Mouse (Mus musculus) ovary, adult 18-20 months (tissue): Measurements from ENCODE around the gene Rad51b.

Experiments
- DNase-seq: peaks from one replicate; pipeline ENCODE4 v3.0.0; 2022; ENCODE audit warnings: low spot score, mixed read lengths

The Rad51b gene

GRCm38 (mm10) chr12:79579018-79579585 lies 282.0 kb downstream of the Rad51b start:
- no peak for DNase-seq

- no peak for DNase-seq
Measured at GRCm38 (mm10) chr12:79579837-79580236, 282.8 kb downstream of the Rad51b start.

GRCm38 (mm10) chr12:79584556-79585307 lies 287.6 kb downstream of the Rad51b start:
- no peak for DNase-seq

- no peak for DNase-seq
Measured at GRCm38 (mm10) chr12:79585336-79585735, 288.3 kb downstream of the Rad51b start.

GRCm38 (mm10) chr12:79588831-79589230 lies 291.7 kb downstream of the Rad51b start:
- no peak for DNase-seq

GRCm38 (mm10) chr12:79592206-79592605 lies 295.1 kb downstream of the Rad51b start:
- no peak for DNase-seq

GRCm38 (mm10) chr12:79596842-79597241 lies 299.8 kb downstream of the Rad51b start:
- DNase-seq: no peak

- no peak for DNase-seq
Measured at GRCm38 (mm10) chr12:79597351-79597750, 300.3 kb downstream of the Rad51b start.

- DNase-seq: no peak
Measured at GRCm38 (mm10) chr12:79597786-79598185, 300.7 kb downstream of the Rad51b start.

- DNase-seq: no peak
Measured at GRCm38 (mm10) chr12:79598496-79598895, 301.4 kb downstream of the Rad51b start.

- DNase-seq: no peak
Measured at GRCm38 (mm10) chr12:79598901-79599300, 301.8 kb downstream of the Rad51b start.

- DNase-seq: peak; percentile 78
Measured at GRCm38 (mm10) chr12:79600149-79600769, 303.2 kb downstream of the Rad51b start.

GRCm38 (mm10) chr12:79602641-79603040 lies 305.6 kb downstream of the Rad51b start:
- no peak for DNase-seq

- DNase-seq: no peak
Measured at GRCm38 (mm10) chr12:79604850-79605249, 307.8 kb downstream of the Rad51b start.

- DNase-seq: no peak
Measured at GRCm38 (mm10) chr12:79606197-79606631, 309.1 kb downstream of the Rad51b start.

GRCm38 (mm10) chr12:79609399-79610010 lies 312.4 kb downstream of the Rad51b start:
- no peak for DNase-seq

GRCm38 (mm10) chr12:79610511-79611103 lies 313.5 kb downstream of the Rad51b start:
- no peak for DNase-seq

- no peak for DNase-seq
Measured at GRCm38 (mm10) chr12:79611665-79612064, 314.6 kb downstream of the Rad51b start.

- peak; percentile 81 for DNase-seq
Measured at GRCm38 (mm10) chr12:79612334-79613060, 315.4 kb downstream of the Rad51b start.

GRCm38 (mm10) chr12:79613061-79613788 lies 316.1 kb downstream of the Rad51b start:
- no peak for DNase-seq
